Mouse (Mus musculus) hindbrain, embryonic 16.5 days (tissue): ENCODE measurements at regions not wholly inside any gene's neighbourhood (a gene's known extent, or its start where the extent isn't known, plus 50 kb on each side); places are given as distances from the start of the nearest gene placed in this dataset.

Source experiments
- ATAC-seq: fragments of 200-750 bp; cut with Nextera tagmentation; 2 replicates; pipeline ENCODE4 v1.8.0; 2017; ENCODE audit warnings: moderate TSS enrichment, moderate library complexity
- H3K27ac ChIP-seq: fragments of 300-500 bp; sonication (generic); 2 replicates; pipeline ENCODE4 v1.5.1; 2014; ENCODE audit warnings: low read depth, mild to moderate bottlenecking, control low read depth, low read length, moderate library complexity
- H3K27me3 ChIP-seq: fragments of 300-500 bp; sonication (generic); replicated peaks from 2 replicates; pipeline ENCODE4 v1.6.1; 2014; ENCODE audit warnings: low read length; ENCODE audit not compliant: control insufficient read depth, insufficient read depth
- H3K36me3 ChIP-seq: fragments of 300-500 bp; sonication (generic); 2 replicates; pipeline ENCODE4 v1.6.1; 2014; ENCODE audit warnings: mild to moderate bottlenecking, low read length, moderate library complexity, mixed read lengths; ENCODE audit not compliant: control insufficient read depth, insufficient read depth
- H3K4me1 ChIP-seq: fragments of 300-500 bp; sonication (generic); 2 replicates; pipeline ENCODE4 v1.6.1; 2014; ENCODE audit warnings: low read depth, low read length; ENCODE audit not compliant: control insufficient read depth, insufficient read depth
- H3K4me2 ChIP-seq: fragments of 300-500 bp; sonication (generic); 2 replicates; pipeline ENCODE4 v1.6.1; 2014; ENCODE audit warnings: mild to moderate bottlenecking, low read length, control low read depth, moderate library complexity
- H3K4me3 ChIP-seq: fragments of 300-500 bp; sonication (generic); 2 replicates; pipeline ENCODE4 v1.5.1; 2014; ENCODE audit warnings: mild to moderate bottlenecking, low read length, control low read depth, moderate library complexity
- H3K9ac ChIP-seq: fragments of 300-500 bp; sonication (generic); 2 replicates; pipeline ENCODE4 v1.6.1; 2014; ENCODE audit warnings: low read depth, mild to moderate bottlenecking, control low read depth, low read length, moderate library complexity
- H3K9me3 ChIP-seq: fragments of 300-500 bp; sonication (generic); 2 replicates; pipeline ENCODE4 v1.6.1; 2014; ENCODE audit warnings: mild to moderate bottlenecking, low read length, moderate library complexity; ENCODE audit not compliant: control insufficient read depth
- WGBS: fragments of 180-500 bp; shearing (Covaris S2); extraction: QIAGEN DNeasy Blood & Tissue Kit; methylation state at CpG from one replicate; pipeline ENCODE4 v1.1.7; 2014; 5-methylcytosine and 5-hydroxymethylcytosine counted together

- no peak for ATAC-seq
- H3K9ac ChIP-seq = no peak overlapping the region
- no peaks in the 10 kb centered on the region for H3K4me1 ChIP-seq
- H3K36me3 ChIP-seq = no peaks in the 10 kb centered on the region
- peaks cover 2% of the 10 kb centered on the region; the same call in 1 of the 2 replicates for H3K9me3 ChIP-seq
- WGBS = 79% methylated on average over 1 of the region's 1 CpGs
- H3K4me3 ChIP-seq = no peak overlapping the region
- H3K27me3 ChIP-seq = no peaks in the 10 kb centered on the region
- H3K4me2 ChIP-seq = no peak overlapping the region
- H3K27ac ChIP-seq = no peak overlapping the region
These were observed 159.3 kb downstream of the Adamts15 start for GRCm38 (mm10) chr9:30762913-30763312.

GRCm38 (mm10) chr9:30758121-30758520, 164.1 kb downstream of the Adamts15 start:
- Histone ChIP-seq H3K4me1 (no peaks in the 10 kb centered on the region), H3K9ac (no peak overlapping the region), H3K27me3 (no peaks in the 10 kb centered on the region), H3K36me3 (no peaks in the 10 kb centered on the region), H3K4me2 (no peak overlapping the region), H3K4me3 (no peak overlapping the region), H3K9me3 (no peaks in the 10 kb centered on the region), H3K27ac (no peak overlapping the region)
- ATAC-seq = no peak
- 87% methylated on average over 3 of the region's 3 CpGs for WGBS

GRCm38 (mm10) chr9:30757406-30757805, 164.8 kb downstream of the Adamts15 start:
- Histone ChIP-seq H3K27me3 (no peaks in the 10 kb centered on the region), H3K4me1 (no peaks in the 10 kb centered on the region), H3K9me3 (no peaks in the 10 kb centered on the region), H3K9ac (no peak overlapping the region), H3K4me2 (no peak overlapping the region), H3K27ac (no peak overlapping the region), H3K36me3 (no peaks in the 10 kb centered on the region), H3K4me3 (no peak overlapping the region)
- 90% methylated on average over 8 of the region's 8 CpGs for WGBS
- ATAC-seq = no peak

DNA sequence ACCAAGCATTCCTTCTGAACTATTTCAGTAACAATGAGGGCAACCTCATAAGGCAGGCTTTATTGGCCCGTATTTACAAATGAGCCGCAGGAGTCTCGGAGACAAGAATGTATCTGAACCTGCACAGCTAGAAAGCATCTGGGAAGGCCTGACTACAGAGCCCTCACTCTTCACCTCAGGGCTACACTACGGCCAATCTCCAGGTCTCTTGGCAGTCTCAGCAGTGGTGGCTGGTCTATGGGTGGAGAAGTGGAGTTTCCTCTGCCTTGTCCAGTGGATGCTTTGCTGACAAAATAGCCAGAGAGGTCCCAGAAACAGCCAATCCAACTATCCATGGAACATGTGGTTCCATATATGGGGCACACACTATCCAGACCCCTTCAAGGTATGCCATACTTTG, 165.5 kb downstream of the Adamts15 start:
- H3K9me3 ChIP-seq = no peaks in the 10 kb centered on the region
- H3K4me1 ChIP-seq = no peaks in the 10 kb centered on the region
- no peak overlapping the region for H3K4me3 ChIP-seq
- ATAC-seq = no peak
- no peaks in the 10 kb centered on the region for H3K27me3 ChIP-seq
- no peak overlapping the region for H3K9ac ChIP-seq
- no peak overlapping the region for H3K4me2 ChIP-seq
- no peaks in the 10 kb centered on the region for H3K36me3 ChIP-seq
- 92% methylated on average over 4 of the region's 4 CpGs for WGBS
- no peak overlapping the region for H3K27ac ChIP-seq

DNA sequence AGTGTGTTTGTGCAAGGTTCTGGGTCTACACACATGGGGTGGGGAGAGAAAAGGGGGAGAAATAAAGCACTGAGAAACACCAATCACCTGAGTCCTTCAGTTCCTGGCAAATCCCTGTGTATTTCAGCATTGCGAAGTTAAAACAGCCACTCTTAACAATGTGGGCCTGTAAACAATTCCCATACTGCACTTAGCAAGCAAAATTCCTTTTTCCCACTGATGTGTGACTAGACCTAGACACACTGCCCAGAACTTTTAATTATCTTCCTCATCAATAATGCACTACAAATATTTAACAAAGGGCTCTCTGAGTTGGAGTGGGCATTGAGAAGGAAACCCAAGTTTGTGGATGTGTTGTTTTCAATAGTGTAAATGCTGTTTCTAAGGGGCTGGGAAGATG, 166.7 kb downstream of the Adamts15 start:
- WGBS = 89% methylated on average over 1 of the region's 1 CpGs
- H3K9me3 ChIP-seq = no peaks in the 10 kb centered on the region
- H3K36me3 ChIP-seq = no peaks in the 10 kb centered on the region
- H3K27ac ChIP-seq = no peak overlapping the region
- no peak overlapping the region for H3K4me2 ChIP-seq
- no peaks in the 10 kb centered on the region for H3K4me1 ChIP-seq
- ATAC-seq = no peak
- H3K27me3 ChIP-seq = no peaks in the 10 kb centered on the region
- no peak overlapping the region for H3K4me3 ChIP-seq
- no peak overlapping the region for H3K9ac ChIP-seq

- Histone ChIP-seq H3K4me3 (no peak overlapping the region), H3K4me1 (no peaks in the 10 kb centered on the region), H3K27me3 (no peaks in the 10 kb centered on the region), H3K9me3 (no peaks in the 10 kb centered on the region), H3K4me2 (no peak overlapping the region), H3K9ac (no peak overlapping the region), H3K36me3 (no peaks in the 10 kb centered on the region), H3K27ac (no peak overlapping the region)
- WGBS = 91% methylated on average over 5 of the region's 5 CpGs
- no peak for ATAC-seq
These were observed 167.4 kb downstream of the Adamts15 start for GRCm38 (mm10) chr9:30754826-30755225.

- Histone ChIP-seq H3K36me3 (no peaks in the 10 kb centered on the region), H3K4me2 (no peak overlapping the region), H3K27ac (no peak overlapping the region), H3K27me3 (no peaks in the 10 kb centered on the region), H3K4me1 (no peaks in the 10 kb centered on the region), H3K9ac (no peak overlapping the region), H3K9me3 (no peaks in the 10 kb centered on the region), H3K4me3 (no peak overlapping the region)
- WGBS = 28% methylated on average over 9 of the region's 9 CpGs
- no peak for ATAC-seq
These were observed 178.8 kb downstream of the Adamts15 start for GRCm38 (mm10) chr9:30743471-30743870.

- H3K9me3 ChIP-seq = no peaks in the 10 kb centered on the region
- no peaks in the 10 kb centered on the region for H3K27me3 ChIP-seq
- H3K9ac ChIP-seq = no peak overlapping the region
- no peak overlapping the region for H3K4me3 ChIP-seq
- no peaks in the 10 kb centered on the region for H3K36me3 ChIP-seq
- 82% methylated on average over 8 of the region's 8 CpGs for WGBS
- no peak overlapping the region for H3K27ac ChIP-seq
- no peaks in the 10 kb centered on the region for H3K4me1 ChIP-seq
- H3K4me2 ChIP-seq = no peak overlapping the region
- ATAC-seq = no peak
These were observed 179.7 kb downstream of the Adamts15 start for GRCm38 (mm10) chr9:30742471-30743098.

DNA sequence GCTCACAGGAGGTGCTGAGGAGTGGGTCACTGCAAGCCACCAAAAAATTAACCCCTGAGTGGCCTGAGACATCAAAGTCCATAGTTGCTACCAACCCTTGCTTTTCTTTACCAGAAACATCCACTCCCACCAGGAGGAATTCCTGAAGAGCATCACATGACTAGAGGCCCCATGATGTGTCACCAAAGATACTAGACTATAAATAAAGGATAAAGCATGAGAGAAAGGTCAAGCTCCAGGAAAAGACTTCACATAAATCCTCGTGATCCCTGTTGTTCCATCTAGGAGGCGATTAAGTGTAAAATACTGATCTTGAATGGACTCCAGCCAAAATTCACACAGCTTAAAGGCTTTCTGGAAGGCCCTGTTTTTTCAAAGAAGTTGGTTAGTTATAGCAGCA, 190.6 kb downstream of the Adamts15 start:
- H3K4me1 ChIP-seq = no peaks in the 10 kb centered on the region
- H3K27ac ChIP-seq = no peak overlapping the region
- no peaks in the 10 kb centered on the region for H3K36me3 ChIP-seq
- H3K9me3 ChIP-seq = no peaks in the 10 kb centered on the region
- no peaks in the 10 kb centered on the region for H3K27me3 ChIP-seq
- no peak overlapping the region for H3K4me2 ChIP-seq
- H3K9ac ChIP-seq = no peak overlapping the region
- H3K4me3 ChIP-seq = no peak overlapping the region
- ATAC-seq = no peak
- WGBS = 46% methylated on average over 2 of the region's 2 CpGs
